Mouse (Mus musculus) lung, adult 2 months (tissue): ENCODE results near the gene Ptbp1.
A peak's percentile ranks its signal among the peaks of the same experiment; 100 is the strongest.

Experiments used
- CTCF ChIP-seq: fragments of 200-500 bp; IDR thresholded peaks from 2 replicates; pipeline ENCODE4 v1.5.1; 2011; ENCODE audit warnings: mild to moderate bottlenecking, low read length, control low read depth; ENCODE audit not compliant: insufficient read depth
- POLR2A ChIP-seq: fragments of 200-500 bp; IDR thresholded peaks from 2 replicates; pipeline ENCODE4 v1.6.1; 2011; ENCODE audit warnings: low read depth, mild to moderate bottlenecking, control low read depth, low read length, borderline replicate concordance; ENCODE audit errors: extremely low read depth

- peak; percentile 38; the same call in 1 of the 2 replicates for TF ChIP-seq POLR2A
- TF ChIP-seq CTCF: no peak
Observed at GRCm38 (mm10) chr10:79908167-79909091, 54.2 kb downstream of the Ptbp1 start, which contains the start of gene Med16.
